Mouse (Mus musculus) CD4-positive, CD25-positive, alpha-beta regulatory T cell, adult 2 months (primary cell): ENCODE measurements around the gene Kat6b.

Experiments
- DNase-seq: peaks from one replicate; pipeline ENCODE4 v3.0.0-alpha.2; 2012; ENCODE audit warnings: low read depth, low spot score

Gene Kat6b

DNA sequence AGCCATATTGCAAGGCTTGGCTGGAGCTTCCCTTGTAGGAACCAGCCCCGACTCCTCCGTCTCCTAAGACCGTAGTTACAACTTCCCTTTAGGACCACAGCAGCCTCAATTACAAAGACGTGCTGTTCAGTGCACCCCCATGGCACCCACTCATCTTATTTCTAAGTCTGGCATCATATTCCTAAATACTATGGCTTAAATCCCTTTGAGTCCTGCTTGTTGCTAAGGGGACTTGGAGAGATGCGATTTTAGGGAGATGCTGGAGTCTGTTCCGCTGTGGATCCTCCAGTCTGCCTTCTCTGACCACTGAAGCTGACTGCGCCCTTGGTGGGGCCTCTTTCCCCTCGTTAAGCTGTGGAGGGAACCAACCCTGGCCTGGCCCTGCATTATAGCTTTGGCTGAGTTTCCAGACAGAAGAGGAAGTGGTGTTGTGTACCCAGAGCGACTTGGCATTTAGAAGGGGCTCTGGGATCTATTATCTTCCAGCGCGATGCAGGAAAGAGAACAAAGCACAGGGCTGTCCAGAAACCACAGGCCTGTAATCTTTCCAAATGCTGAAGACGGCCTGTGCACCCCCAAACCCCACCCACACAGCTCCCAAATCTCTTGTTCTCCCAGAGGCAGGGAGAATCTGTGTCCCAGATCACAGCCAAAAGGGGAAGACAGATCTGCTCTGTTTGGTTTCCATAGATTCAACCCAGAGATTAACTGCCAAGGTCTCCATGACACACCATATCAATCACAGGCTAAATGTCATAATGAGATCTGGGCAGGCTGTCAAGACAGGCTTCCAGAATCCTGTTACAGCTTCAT is 225.7 kb downstream of the Kat6b start:
- DNase-seq, result no peak

DNA sequence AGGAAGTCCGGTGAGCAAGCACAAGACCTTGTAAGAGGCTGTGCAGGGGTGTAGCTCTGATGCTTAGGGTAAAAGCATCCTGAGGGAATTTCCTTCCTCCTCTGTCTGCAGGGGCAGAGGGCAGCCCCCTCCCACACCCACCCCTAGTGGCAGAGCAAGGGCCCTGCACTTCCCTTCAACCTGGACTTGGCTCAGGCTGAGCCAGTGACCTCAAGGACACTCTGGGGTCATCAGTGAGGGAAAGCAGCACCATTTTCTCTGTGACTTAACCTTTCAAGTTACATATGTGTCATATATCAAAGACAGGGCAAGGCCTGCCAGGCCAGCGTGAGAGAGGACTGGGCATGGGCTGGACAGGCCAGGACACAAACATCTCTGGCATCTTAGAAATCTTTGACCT is 228.3 kb downstream of the Kat6b start:
- no peak for DNase-seq

DNA sequence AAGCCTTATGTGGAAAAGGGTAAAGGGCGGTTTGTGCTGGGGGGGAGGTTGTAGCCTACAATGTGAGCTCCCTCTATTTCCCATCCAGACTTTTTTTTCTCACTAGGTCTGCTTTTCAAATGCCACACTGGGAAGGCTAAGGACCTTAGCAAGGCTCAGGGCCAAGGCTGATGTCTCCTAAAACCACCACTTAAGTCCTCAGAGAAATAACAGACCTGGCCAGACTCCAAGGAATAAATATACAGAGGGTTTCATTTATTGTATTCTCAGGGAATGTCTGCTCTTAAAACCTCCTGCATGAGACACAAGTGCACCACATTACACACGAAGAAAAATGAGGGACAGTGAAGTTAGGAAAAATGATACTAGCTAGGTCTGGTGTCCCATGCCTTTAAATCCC is 230.0 kb downstream of the Kat6b start:
- no peak for DNase-seq

DNA sequence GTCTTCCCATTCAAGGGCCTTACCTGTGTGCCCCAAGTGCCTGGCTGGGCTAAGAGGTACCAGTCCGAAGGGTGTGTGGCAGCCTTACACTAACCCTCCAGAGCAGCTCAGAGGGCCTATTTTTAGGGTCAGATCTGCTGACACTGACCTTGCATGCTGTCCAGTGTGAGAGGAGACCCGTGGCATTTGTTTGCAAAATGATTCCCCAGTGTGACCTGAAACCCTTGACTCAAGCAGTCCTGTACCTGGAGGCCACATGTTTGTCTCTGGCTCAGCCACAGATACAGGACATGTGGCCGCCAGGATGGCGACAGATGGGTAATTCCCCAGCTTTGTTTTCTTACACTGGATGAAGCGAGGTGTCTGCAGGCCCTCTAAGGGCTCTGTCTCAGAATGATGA is 233.3 kb downstream of the Kat6b start, which contains the start of gene Dupd1:
Gene Dupd1, minus strand, starts transcription at position 91 of the 400 bp plus-strand sequence.
- DNase-seq, result no peak

DNA sequence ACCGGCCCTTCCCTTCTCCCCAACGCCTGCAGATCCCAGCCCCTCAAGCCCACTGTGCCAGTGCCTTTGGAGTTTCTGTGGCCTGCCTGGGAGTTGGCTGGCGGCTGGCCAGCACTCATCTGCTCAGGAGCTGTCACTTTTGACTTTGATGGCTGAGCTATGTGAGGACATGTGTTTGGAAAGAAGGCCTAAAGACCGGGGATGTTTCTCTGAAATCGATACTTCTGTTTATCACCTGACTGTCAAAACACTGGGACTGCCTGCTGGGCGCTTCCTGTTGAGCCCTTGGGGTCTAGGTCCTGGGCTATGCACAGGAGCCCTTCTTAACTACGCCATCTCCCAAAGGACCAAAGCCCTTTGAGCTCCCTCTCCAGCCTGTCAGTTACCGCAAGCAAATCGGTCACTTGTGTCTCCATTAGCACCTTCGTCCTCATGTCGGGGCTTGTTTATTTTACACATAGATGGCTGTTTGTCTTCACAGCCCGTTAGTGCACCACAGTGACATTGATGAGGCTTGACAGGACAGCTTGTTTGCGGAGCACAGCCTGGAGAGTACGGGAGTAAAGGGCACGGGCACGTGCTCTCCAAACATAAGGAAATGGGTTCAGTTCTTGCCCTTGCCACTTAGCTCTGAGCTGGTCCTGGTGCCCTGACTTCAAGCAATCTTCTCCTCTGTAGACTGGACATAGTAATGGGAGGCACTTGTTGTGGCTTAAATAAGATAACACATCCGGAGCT is 238.6 kb downstream of the Kat6b start:
- DNase-seq, result no peak

DNA sequence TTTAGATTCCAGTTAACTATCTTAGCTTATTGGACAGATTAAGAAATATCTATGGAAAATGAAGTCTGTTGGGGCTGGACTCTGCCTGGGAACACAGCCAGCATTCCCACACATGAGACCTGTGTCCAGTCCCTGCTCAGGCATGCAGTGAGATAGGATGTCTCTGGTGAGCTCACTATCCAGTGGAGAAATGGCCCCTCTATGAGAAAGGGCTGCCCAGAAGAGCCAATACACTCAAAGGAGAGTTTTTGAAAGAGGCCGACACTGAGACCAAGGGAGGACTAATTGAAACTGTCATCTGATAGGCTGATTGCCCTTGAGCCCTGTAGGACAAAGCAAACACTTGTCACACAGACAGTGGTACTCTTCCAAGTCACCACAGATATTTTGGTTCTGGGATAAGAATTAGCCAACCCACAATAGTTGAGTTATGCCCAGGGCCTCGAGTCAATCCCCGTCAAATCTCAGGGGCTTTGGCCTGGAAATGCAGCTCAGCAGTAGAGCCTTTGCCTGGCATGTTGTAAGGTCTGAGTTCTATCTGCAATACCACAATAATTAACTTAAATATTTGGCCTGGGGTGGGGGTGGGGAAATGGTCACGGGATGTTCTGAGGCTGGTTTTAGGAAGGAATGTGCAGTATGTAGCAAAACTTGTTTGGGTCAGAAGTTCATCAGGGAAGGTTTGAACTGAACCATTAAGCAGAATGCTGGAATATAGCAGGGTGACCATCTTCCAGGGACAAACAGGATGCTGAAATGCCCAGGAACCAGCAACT is 239.4 kb downstream of the Kat6b start:
- DNase-seq, result no peak
